Mouse (Mus musculus): ENCODE measurements around the gene Nelfa.

- TF ChIP-seq CTCF (IDR thresholded peaks at IDR 0.05; ENCODE audit: extremely low read depth, insufficient read length, insufficient replicate concordance, low read depth, low read length): no peak
- TF ChIP-seq POLR2A (IDR thresholded peaks at IDR 0.05; ENCODE audit: low read depth, low read length): no peak
Measured at GRCm38 (mm10) chr5:33938448-33938847, 2.2 kb upstream of the Nelfa start.
